Mouse (Mus musculus) intestine, embryonic 16.5 days (tissue): ENCODE results near the gene Tmem238l. TPM values are rescaled to one million over a fixed set of nuclear protein-coding genes. Genes with fewer than 3 reads are reported as not detected.
A peak's percentile ranks its signal among the peaks of the same experiment; 100 is the strongest.

ENCODE experiments used
- ATAC-seq: fragments of 200-750 bp; cut with Nextera tagmentation; 2 replicates; pipeline ENCODE4 v1.8.0; 2017; ENCODE audit warnings: moderate TSS enrichment, moderate library complexity
- H3K27ac ChIP-seq: fragments of 300-500 bp; sonication (generic); 2 replicates; pipeline ENCODE4 v1.5.1; 2014; ENCODE audit warnings: mild to moderate bottlenecking, low read length
- H3K27me3 ChIP-seq: fragments of 300-500 bp; sonication (generic); replicated peaks from 2 replicates; pipeline ENCODE4 v1.6.1; 2014; ENCODE audit warnings: low read length, control low read depth, mixed read lengths; ENCODE audit not compliant: control insufficient read depth, insufficient read depth
- H3K36me3 ChIP-seq: fragments of 300-500 bp; sonication (generic); 2 replicates; pipeline ENCODE4 v1.6.1; 2014; ENCODE audit warnings: low read length, control low read depth; ENCODE audit not compliant: control insufficient read depth, insufficient read depth
- H3K4me1 ChIP-seq: fragments of 300-500 bp; sonication (generic); 2 replicates; pipeline ENCODE4 v1.6.1; 2014; ENCODE audit warnings: low read length, control low read depth, mixed read lengths; ENCODE audit not compliant: control insufficient read depth, insufficient read depth
- H3K4me2 ChIP-seq: fragments of 300-500 bp; sonication (generic); 2 replicates; pipeline ENCODE4 v1.6.1; 2014; ENCODE audit warnings: low read depth, low read length, control low read depth
- H3K4me3 ChIP-seq: fragments of 300-500 bp; sonication (generic); 2 replicates; pipeline ENCODE4 v1.5.1; 2014; ENCODE audit warnings: mild to moderate bottlenecking, low read length
- H3K9ac ChIP-seq: fragments of 300-500 bp; sonication (generic); 2 replicates; pipeline ENCODE4 v1.6.1; 2014; ENCODE audit warnings: low read depth, low read length
- H3K9me3 ChIP-seq: fragments of 300-500 bp; sonication (generic); 2 replicates; pipeline ENCODE4 v1.6.1; 2016; ENCODE audit warnings: low read length, control low read depth; ENCODE audit not compliant: control insufficient read depth
- WGBS: fragments of 180-500 bp; shearing (Covaris S2); extraction: QIAGEN DNeasy Blood & Tissue Kit; methylation state at CpG from one replicate; pipeline ENCODE4 v1.1.7; 2014; 5-methylcytosine and 5-hydroxymethylcytosine counted together
- polyA plus RNA-seq: library from polyadenylated mRNA; unstranded; fragments of >200 nt; fragmentation: Nextera tagmentation; extraction: Ambion mirVana; gene quantifications from 2 replicates; pipeline ENCODE4 v1.2.1, GENCODE M21; 2015

Tmem238l gene
- polyA plus RNA-seq, 1 experiment from 2014 or later: 2.2 TPM

GRCm38 (mm10) chr11:66992150-66992549 is 35.7 kb downstream of the Tmem238l start:
- no peak overlapping the region for H3K9ac ChIP-seq
- H3K4me2 ChIP-seq: no peak overlapping the region
- no peak overlapping the region for H3K4me3 ChIP-seq
- no peak overlapping the region for H3K27ac ChIP-seq
- no peaks in the 10 kb centered on the region for H3K36me3 ChIP-seq
- no peaks in the 10 kb centered on the region for H3K9me3 ChIP-seq
- ATAC-seq: no peak
- WGBS: 82% methylated on average over 2 of the region's 2 CpGs
- no peaks in the 10 kb centered on the region for H3K4me1 ChIP-seq
- no peaks in the 10 kb centered on the region for H3K27me3 ChIP-seq

- Histone ChIP-seq H3K27ac (no peak overlapping the region), H3K9me3 (no peaks in the 10 kb centered on the region), H3K27me3 (no peaks in the 10 kb centered on the region), H3K4me2 (no peak overlapping the region), H3K4me1 (peaks cover 6% of the 10 kb centered on the region), H3K9ac (no peak overlapping the region), H3K36me3 (no peaks in the 10 kb centered on the region), H3K4me3 (no peak overlapping the region)
- WGBS: 47% methylated on average over 1 of the region's 1 CpGs
- no peak for ATAC-seq
These were observed 37.2 kb downstream of the Tmem238l start for GRCm38 (mm10) chr11:66993674-66994073.

- no peak overlapping the region for H3K4me3 ChIP-seq
- H3K9ac ChIP-seq: no peak overlapping the region
- ATAC-seq: no peak
- H3K4me1 ChIP-seq: peaks cover 6% of the 10 kb centered on the region
- no peak overlapping the region for H3K4me2 ChIP-seq
- WGBS: 78% methylated on average over 4 of the region's 4 CpGs
- no peaks in the 10 kb centered on the region for H3K36me3 ChIP-seq
- no peaks in the 10 kb centered on the region for H3K27me3 ChIP-seq
- no peaks in the 10 kb centered on the region for H3K9me3 ChIP-seq
- H3K27ac ChIP-seq: no peak overlapping the region
These were observed 40.0 kb downstream of the Tmem238l start for GRCm38 (mm10) chr11:66996446-66996845.

- H3K27me3 ChIP-seq: no peaks in the 10 kb centered on the region
- peak; percentile 75 for ATAC-seq
- WGBS: 64% methylated on average over 14 of the region's 14 CpGs
- H3K4me1 ChIP-seq: peaks cover 6% of the 10 kb centered on the region
- no peaks in the 10 kb centered on the region for H3K36me3 ChIP-seq
- no peak overlapping the region; the same call in 1 of the 2 replicates for H3K27ac ChIP-seq
- no peak overlapping the region for H3K4me3 ChIP-seq
- no peak overlapping the region for H3K9ac ChIP-seq
- H3K9me3 ChIP-seq: no peaks in the 10 kb centered on the region
- H3K4me2 ChIP-seq: no peak overlapping the region
These were observed 42.3 kb downstream of the Tmem238l start for GRCm38 (mm10) chr11:66998467-66999403.

GRCm38 (mm10) chr11:67000671-67001070 is 44.2 kb downstream of the Tmem238l start:
- Histone ChIP-seq H3K9ac (no peak overlapping the region), H3K27ac (peak overlapping the region; percentile 17; the same call in 1 of the 2 replicates), H3K27me3 (no peaks in the 10 kb centered on the region), H3K4me2 (no peak overlapping the region), H3K4me3 (no peak overlapping the region), H3K4me1 (peaks cover 6% of the 10 kb centered on the region), H3K36me3 (no peaks in the 10 kb centered on the region), H3K9me3 (no peaks in the 10 kb centered on the region)
- ATAC-seq: no peak
- WGBS: 79% methylated on average over 4 of the region's 4 CpGs

GRCm38 (mm10) chr11:67001717-67002116 is 45.3 kb downstream of the Tmem238l start:
- 38% methylated on average over 1 of the region's 1 CpGs for WGBS
- Histone ChIP-seq H3K4me3 (no peak overlapping the region), H3K27me3 (no peaks in the 10 kb centered on the region), H3K4me1 (peaks cover 6% of the 10 kb centered on the region), H3K36me3 (no peaks in the 10 kb centered on the region), H3K4me2 (no peak overlapping the region), H3K9me3 (no peaks in the 10 kb centered on the region), H3K27ac (no peak overlapping the region), H3K9ac (no peak overlapping the region)
- no peak for ATAC-seq

GRCm38 (mm10) chr11:67002911-67003310 is 46.5 kb downstream of the Tmem238l start:
- Histone ChIP-seq H3K4me3 (no peak overlapping the region), H3K9ac (no peak overlapping the region), H3K9me3 (no peaks in the 10 kb centered on the region), H3K36me3 (no peaks in the 10 kb centered on the region), H3K4me2 (no peak overlapping the region), H3K4me1 (peaks cover 10% of the 10 kb centered on the region), H3K27ac (no peak overlapping the region), H3K27me3 (no peaks in the 10 kb centered on the region)
- ATAC-seq: no peak
- 65% methylated on average over 2 of the region's 2 CpGs for WGBS

- Histone ChIP-seq H3K9me3 (no peaks in the 10 kb centered on the region), H3K4me3 (no peak overlapping the region), H3K9ac (no peak overlapping the region), H3K4me2 (no peak overlapping the region), H3K27me3 (no peaks in the 10 kb centered on the region), H3K4me1 (peaks cover 6% of the 10 kb centered on the region; the same call in 1 of the 2 replicates), H3K27ac (no peak overlapping the region), H3K36me3 (no peaks in the 10 kb centered on the region)
- WGBS: 78% methylated on average over 8 of the region's 8 CpGs
- ATAC-seq: no peak
These were observed 51.5 kb downstream of the Tmem238l start for GRCm38 (mm10) chr11:67007961-67008360.

GRCm38 (mm10) chr11:67008528-67008927 is 52.1 kb downstream of the Tmem238l start:
- ATAC-seq: no peak

More at GRCm38 (mm10) chr11:67008528-67008927, 52.1 kb downstream of the Tmem238l start:
- Histone ChIP-seq H3K4me1 (peaks cover 6% of the 10 kb centered on the region; the same call in 1 of the 2 replicates), H3K4me3 (no peak overlapping the region), H3K9me3 (no peaks in the 10 kb centered on the region), H3K4me2 (no peak overlapping the region), H3K27me3 (no peaks in the 10 kb centered on the region), H3K9ac (no peak overlapping the region), H3K27ac (no peak overlapping the region), H3K36me3 (no peaks in the 10 kb centered on the region)
- WGBS: 83% methylated on average over 4 of the region's 4 CpGs
